9 mouse cellular contexts compared by ENCODE assay signal in genomic region chr13:112994191-112994590, GRCm38 (mm10). TPM values are rescaled to one million over a fixed set of nuclear protein-coding genes. Genes with fewer than 3 reads are reported as not detected.
DNase-seq lines count a peak whose midpoint lies in the region; ATAC-seq and TF ChIP-seq lines count a peak whose summit lies in the region.
"Had no signal": no experiment of that assay in that cellular context is flagged by ENCODE, and none has a peak within 500 bp of the region (broad histone marks: within the 10 kb centered on the region; RNA-seq: fewer than 3 reads in every experiment).

No protein-coding gene starts in this region.

- intact Hi-C loops in gastrocnemius, adult 2 months (cut with DNase I), result no loop called here

- H3K36me3 ChIP-seq in forebrain, embryonic 13.5 days (ENCODE audit: poor library complexity, severe bottlenecking), result no peaks in the 10 kb centered on the region
- no peaks in the 10 kb centered on the region for H3K36me3 ChIP-seq in intestine, embryonic 16.5 days (ENCODE audit: control insufficient read depth, insufficient read depth, low read length)
- no peaks in the 10 kb centered on the region for H3K36me3 ChIP-seq in limb, embryonic 14.5 days (ENCODE audit: control insufficient read depth, insufficient read depth, low read length)
- no peaks in the 10 kb centered on the region for H3K36me3 ChIP-seq in midbrain, embryonic 13.5 days

- peak; percentile 67 for ATAC-seq in forebrain, embryonic 13.5 days
- ATAC-seq in intestine, embryonic 16.5 days, result peak; percentile 67
- ATAC-seq in limb, embryonic 14.5 days (ENCODE audit: low FRiP score, low read depth), result no peak
- peak; percentile 61 for ATAC-seq in midbrain, embryonic 13.5 days

- peak overlapping the region; percentile 63 for H3K4me3 ChIP-seq in gastrocnemius, adult 2 months
- H3K4me3 ChIP-seq in forebrain, embryonic 13.5 days, result peak overlapping the region; percentile 48
- peak overlapping the region; percentile 41 for H3K4me3 ChIP-seq in intestine, embryonic 16.5 days (ENCODE audit: low read length)
- H3K4me3 ChIP-seq in limb, embryonic 14.5 days (replicated peaks; ENCODE audit: low read length), result peak overlapping the region; percentile 37
- H3K4me3 ChIP-seq in midbrain, embryonic 13.5 days (replicated peaks), result peak overlapping the region; percentile 50

- no peaks in the 10 kb centered on the region for H3K9me3 ChIP-seq in forebrain, embryonic 13.5 days (replicated peaks)
- no peaks in the 10 kb centered on the region for H3K9me3 ChIP-seq in intestine, embryonic 16.5 days (ENCODE audit: control insufficient read depth, low read length)
- H3K9me3 ChIP-seq in limb, embryonic 14.5 days (ENCODE audit: control insufficient read depth, low read length), result no peaks in the 10 kb centered on the region
- no peaks in the 10 kb centered on the region for H3K9me3 ChIP-seq in midbrain, embryonic 13.5 days

- H3K4me1 ChIP-seq in forebrain, embryonic 13.5 days, result peaks cover 32% of the 10 kb centered on the region
- H3K4me1 ChIP-seq in intestine, embryonic 16.5 days (ENCODE audit: control insufficient read depth, insufficient read depth, low read length), result peaks cover 22% of the 10 kb centered on the region
- peaks cover 23% of the 10 kb centered on the region for H3K4me1 ChIP-seq in limb, embryonic 14.5 days (ENCODE audit: control insufficient read depth, insufficient read depth, low read length)
- peaks cover 35% of the 10 kb centered on the region for H3K4me1 ChIP-seq in midbrain, embryonic 13.5 days (replicated peaks)

- peak; percentile 65 for TF ChIP-seq CTCF in gastrocnemius, adult 2 months (IDR thresholded peaks at IDR 0.05)

- DNase-seq in gastrocnemius, adult 2 months, result peak; percentile 49
- no peak for DNase-seq in gastrocnemius, adult 8-10 months (ENCODE audit: low spot score in 2 of 2)
- peak; percentile 15 for DNase-seq in c-Kit-positive CD71-positive TER-119-positive erythroid progenitor cells, embryonic 14.5 days (ENCODE audit: low spot score)
- DNase-seq in limb, embryonic 14.5 days (ENCODE audit: low spot score), result no peak
- DNase-seq in spleen, postnatal 36 days (ENCODE audit: low spot score in 2 of 2), result peak; percentile 21 to 28

- H3K4me2 ChIP-seq in forebrain, embryonic 13.5 days, result peak overlapping the region; percentile 93
- peak overlapping the region; percentile 74 for H3K4me2 ChIP-seq in intestine, embryonic 16.5 days (ENCODE audit: low read depth, low read length)
- peak overlapping the region; percentile 62 for H3K4me2 ChIP-seq in limb, embryonic 14.5 days (replicated peaks; ENCODE audit: low read depth, low read length, severe bottlenecking)
- peak overlapping the region; percentile 91 for H3K4me2 ChIP-seq in midbrain, embryonic 13.5 days (replicated peaks)

- no peak overlapping the region for H3K27ac ChIP-seq in gastrocnemius, adult 2 months
- no peak overlapping the region for H3K27ac ChIP-seq in forebrain, embryonic 13.5 days
- no peak overlapping the region for H3K27ac ChIP-seq in intestine, embryonic 16.5 days (ENCODE audit: low read length)
- H3K27ac ChIP-seq in limb, embryonic 14.5 days (replicated peaks; ENCODE audit: low read depth, low read length), result no peak overlapping the region
- no peak overlapping the region for H3K27ac ChIP-seq in midbrain, embryonic 13.5 days

- no peak for TF ChIP-seq POLR2A in limb, embryonic 14.5 days (IDR thresholded peaks at IDR 0.05; ENCODE audit: borderline replicate concordance, extremely low read depth, insufficient read depth, insufficient read length)

- peaks cover 95% of the 10 kb centered on the region for H3K27me3 ChIP-seq in forebrain, embryonic 13.5 days
- H3K27me3 ChIP-seq in intestine, embryonic 16.5 days (replicated peaks; ENCODE audit: control insufficient read depth, insufficient read depth, low read length), result peaks cover 76% of the 10 kb centered on the region
- H3K27me3 ChIP-seq in limb, embryonic 14.5 days (ENCODE audit: control insufficient read depth, insufficient read depth, low read length), result peaks cover 94% of the 10 kb centered on the region
- peaks cover 95% of the 10 kb centered on the region for H3K27me3 ChIP-seq in midbrain, embryonic 13.5 days

- WGBS in forebrain, embryonic 13.5 days, result 0% methylated on average over 25 of the region's 25 CpGs
- 1% methylated on average over 25 of the region's 25 CpGs for WGBS in intestine, embryonic 16.5 days
- under 1% methylated on average over 25 of the region's 25 CpGs for WGBS in limb, embryonic 14.5 days
- under 1% methylated on average over 25 of the region's 25 CpGs for WGBS in midbrain, embryonic 13.5 days

- H3K9ac ChIP-seq in forebrain, embryonic 13.5 days, result peak overlapping the region; percentile 59
- H3K9ac ChIP-seq in intestine, embryonic 16.5 days (ENCODE audit: low read depth, low read length), result peak overlapping the region; percentile 40
- H3K9ac ChIP-seq in limb, embryonic 14.5 days (ENCODE audit: low read depth, low read length, severe bottlenecking), result 0 out of 2 replicates have a peak overlapping the region, but pooled peaks have one; percentile 7
- peak overlapping the region; percentile 60; the same call in 1 of the 2 replicates for H3K9ac ChIP-seq in midbrain, embryonic 13.5 days (replicated peaks)

RNA-seq across cellular contexts. Expression of gene Mcidas, which starts 0.5 kb away (rescaled TPM):
- not detected for total RNA-seq in gastrocnemius, adult 2 months (2021)
- total RNA-seq in gastrocnemius, adult 8-10 months (2022), result not detected
- polyA plus RNA-seq in forebrain, embryonic 13.5 days (2015; fragmentation: Nextera tagmentation; extraction: Ambion mirVana), result 1.4 and 2.4 TPM in 2 replicates
- 0.05 TPM in 1 of 2 replicates, not detected in the other for polyA plus RNA-seq in intestine, embryonic 16.5 days (2015; fragmentation: Nextera tagmentation; extraction: Ambion mirVana)
- not detected in 2 replicates for polyA plus RNA-seq in limb, embryonic 14.5 days (2012; rRNA removed)
- polyA plus RNA-seq in limb, embryonic 14.5 days (2014; fragmentation: Nextera tagmentation; extraction: Ambion mirVana), result not detected in 2 replicates
- polyA plus RNA-seq in midbrain, embryonic 13.5 days (2015; fragmentation: Nextera tagmentation; extraction: Ambion mirVana), result 0.35 and 0.89 TPM in 2 replicates

RNA-seq across cellular contexts. Expression of gene Ccno, which starts 6.6 kb away (rescaled TPM):
- total RNA-seq in gastrocnemius, adult 2 months (2021), result not detected
- not detected for total RNA-seq in gastrocnemius, adult 8-10 months (2022)
- 1.9 and 4.4 TPM in 2 replicates for polyA plus RNA-seq in forebrain, embryonic 13.5 days (2015; fragmentation: Nextera tagmentation; extraction: Ambion mirVana)
- polyA plus RNA-seq in intestine, embryonic 16.5 days (2015; fragmentation: Nextera tagmentation; extraction: Ambion mirVana), result 0.13 and 0.32 TPM in 2 replicates
- polyA plus RNA-seq in limb, embryonic 14.5 days (2012; rRNA removed), result 0.60 and 0.80 TPM in 2 replicates
- polyA plus RNA-seq in limb, embryonic 14.5 days (2014; fragmentation: Nextera tagmentation; extraction: Ambion mirVana), result 0.22 and 0.29 TPM in 2 replicates
- polyA plus RNA-seq in midbrain, embryonic 13.5 days (2015; fragmentation: Nextera tagmentation; extraction: Ambion mirVana), result 0.66 and 2.4 TPM in 2 replicates

RNA-seq across cellular contexts. Expression of gene Cdc20b, which starts 40.7 kb away (rescaled TPM):
- not detected for total RNA-seq in gastrocnemius, adult 2 months (2021)
- total RNA-seq in gastrocnemius, adult 8-10 months (2022), result not detected
- polyA plus RNA-seq in forebrain, embryonic 13.5 days (2015; fragmentation: Nextera tagmentation; extraction: Ambion mirVana), result 0.63 and 0.92 TPM in 2 replicates
- polyA plus RNA-seq in intestine, embryonic 16.5 days (2015; fragmentation: Nextera tagmentation; extraction: Ambion mirVana), result not detected in 2 replicates
- polyA plus RNA-seq in limb, embryonic 14.5 days (2012; rRNA removed), result 0.04 TPM in 1 of 2 replicates, not detected in the other
- not detected in 2 replicates for polyA plus RNA-seq in limb, embryonic 14.5 days (2014; fragmentation: Nextera tagmentation; extraction: Ambion mirVana)
- polyA plus RNA-seq in midbrain, embryonic 13.5 days (2015; fragmentation: Nextera tagmentation; extraction: Ambion mirVana), result 0.35 and 0.50 TPM in 2 replicates
- total RNA-seq: layer of hippocampus, postnatal 36 days had no signal

RNA-seq across cellular contexts. Expression of gene Gpx8, which starts 52.0 kb away (rescaled TPM):
- total RNA-seq in gastrocnemius, adult 2 months (2021), result 10 to 100 TPM in 1 of 2 experiments, 1 to 10 TPM in 1; 5.5 to 10.6 TPM
- 1 to 10 TPM; 2.9 to 5.1 (median 4.2) TPM for total RNA-seq in gastrocnemius, adult 8-10 months (2022)
- 62.8 and 63.5 TPM in 2 replicates for polyA plus RNA-seq in forebrain, embryonic 13.5 days (2015; fragmentation: Nextera tagmentation; extraction: Ambion mirVana)
- 80.4 and 91.0 TPM in 2 replicates for polyA plus RNA-seq in intestine, embryonic 16.5 days (2015; fragmentation: Nextera tagmentation; extraction: Ambion mirVana)
- 76.4 and 132 TPM in 2 replicates for polyA plus RNA-seq in limb, embryonic 14.5 days (2012; rRNA removed)
- 218 and 220 TPM in 2 replicates for polyA plus RNA-seq in limb, embryonic 14.5 days (2014; fragmentation: Nextera tagmentation; extraction: Ambion mirVana)
- polyA plus RNA-seq in midbrain, embryonic 13.5 days (2015; fragmentation: Nextera tagmentation; extraction: Ambion mirVana), result 65.2 and 68.5 TPM in 2 replicates

Comparison
In these comparisons a context has a peak if more than half of its experiments do, and no peak if none do; other contexts are left out.
1. DNase-seq: peak in gastrocnemius, adult 2 months (single experiment), c-Kit-positive CD71-positive TER-119-positive erythroid progenitor cells, embryonic 14.5 days (single experiment) and spleen, postnatal 36 days (2 of 2); none in gastrocnemius, adult 8-10 months (0 of 2) and limb, embryonic 14.5 days (single experiment).
2. H3K9ac ChIP-seq: peak in every context shown above with its lines; median percentile 60 in midbrain, embryonic 13.5 days; 59 in forebrain, embryonic 13.5 days; 40 in intestine, embryonic 16.5 days; 7 in limb, embryonic 14.5 days.
3. Peak in every context shown above with its lines, with median percentiles within 50 percentile points of each other: H3K4me3 ChIP-seq and H3K4me2 ChIP-seq.